Comparison of ENCODE assay signal across 7 mouse cellular contexts in genomic region chr11:62757143-62757507, GRCm38 (mm10). TPM values are rescaled to one million over a fixed set of nuclear protein-coding genes. Genes with fewer than 3 reads are reported as not detected.
A peak's percentile ranks its signal among the peaks of the same experiment; 100 is the strongest.
DNase-seq lines count a peak whose midpoint lies in the region; ATAC-seq and TF ChIP-seq lines count a peak whose summit lies in the region.

No protein-coding gene starts in this region.

- H3K27me3 ChIP-seq in lung, postnatal 0 days (replicated peaks; ENCODE audit: insufficient read depth, low read length): no peaks in the 10 kb centered on the region
- peaks cover 28% of the 10 kb centered on the region for H3K27me3 ChIP-seq in hindbrain, embryonic 10.5 days (ENCODE audit: insufficient read depth, poor library complexity, severe bottlenecking)
- H3K27me3 ChIP-seq in liver, embryonic 12.5 days (replicated peaks): peaks cover 47% of the 10 kb centered on the region
- 0 out of 2 replicates have a peak, but pooled peaks cover 3% of the 10 kb centered on the region for H3K27me3 ChIP-seq in stomach, embryonic 15.5 days (replicated peaks)

- no peak overlapping the region for H3K27ac ChIP-seq in lung, postnatal 0 days (ENCODE audit: low read length)
- 0 out of 2 replicates have a peak overlapping the region, but pooled peaks have one; percentile 1 for H3K27ac ChIP-seq in hindbrain, embryonic 10.5 days
- H3K27ac ChIP-seq in liver, embryonic 12.5 days: no peak overlapping the region
- H3K27ac ChIP-seq in stomach, embryonic 15.5 days: no peak overlapping the region

- no peak overlapping the region for H3K9ac ChIP-seq in lung, postnatal 0 days (replicated peaks; ENCODE audit: low read depth)
- H3K9ac ChIP-seq in liver, embryonic 12.5 days: no peak overlapping the region
- no peak overlapping the region for H3K9ac ChIP-seq in stomach, embryonic 15.5 days

- H3K4me2 ChIP-seq in lung, postnatal 0 days (replicated peaks; ENCODE audit: low read depth, low read length): peak overlapping the region; percentile 20; the same call in 1 of the 2 replicates
- peak overlapping the region; percentile 47 for H3K4me2 ChIP-seq in liver, embryonic 12.5 days
- H3K4me2 ChIP-seq in stomach, embryonic 15.5 days: peak overlapping the region; percentile 59

- ATAC-seq in lung, postnatal 0 days: peak; percentile 14
- no peak for ATAC-seq in liver, embryonic 12.5 days
- ATAC-seq in stomach, embryonic 15.5 days (ENCODE audit: insufficient read depth, low FRiP score, low read depth): peak; percentile 29; the same call in 1 of the 2 replicates

- no peaks in the 10 kb centered on the region for H3K36me3 ChIP-seq in lung, postnatal 0 days (ENCODE audit: insufficient read depth, low read length)
- H3K36me3 ChIP-seq in hindbrain, embryonic 10.5 days: no peaks in the 10 kb centered on the region
- no peaks in the 10 kb centered on the region for H3K36me3 ChIP-seq in liver, embryonic 12.5 days
- no peaks in the 10 kb centered on the region for H3K36me3 ChIP-seq in stomach, embryonic 15.5 days

- DNase-seq in lung, postnatal 0 days (ENCODE audit: low spot score): no peak
- DNase-seq in lung, postnatal 36 days: no peak
- DNase-seq in hindbrain, embryonic 10.5 days (ENCODE audit: low spot score): no peak
- DNase-seq in layer of hippocampus, postnatal 14 days (ENCODE audit: low spot score in 2 of 2): no peak
- no peak for DNase-seq in cerebellum, postnatal 36 days

- TF ChIP-seq CTCF in lung, postnatal 0 days (IDR thresholded peaks at IDR 0.05): no peak

- H3K4me3 ChIP-seq in lung, postnatal 0 days (ENCODE audit: low read depth, low read length): no peak overlapping the region
- H3K4me3 ChIP-seq in hindbrain, embryonic 10.5 days: peak overlapping the region; percentile 34
- H3K4me3 ChIP-seq in liver, embryonic 12.5 days: no peak overlapping the region
- H3K4me3 ChIP-seq in stomach, embryonic 15.5 days (replicated peaks): peak overlapping the region; percentile 29

- WGBS in lung, postnatal 0 days: 6% methylated on average over 7 of the region's 7 CpGs
- WGBS in hindbrain, embryonic 10.5 days: 6% methylated on average over 7 of the region's 7 CpGs
- WGBS in liver, embryonic 12.5 days (ENCODE audit: insufficient replicate concordance): 3% methylated on average over 7 of the region's 7 CpGs
- 7% methylated on average over 7 of the region's 7 CpGs for WGBS in stomach, embryonic 15.5 days

- H3K4me1 ChIP-seq in lung, postnatal 0 days (ENCODE audit: insufficient read depth, low read depth, low read length): no peaks in the 10 kb centered on the region
- H3K4me1 ChIP-seq in hindbrain, embryonic 10.5 days (replicated peaks): peaks cover 11% of the 10 kb centered on the region
- H3K4me1 ChIP-seq in liver, embryonic 12.5 days: peaks cover 10% of the 10 kb centered on the region; the same call in 1 of the 2 replicates
- no peaks in the 10 kb centered on the region for H3K4me1 ChIP-seq in stomach, embryonic 15.5 days

- no peaks in the 10 kb centered on the region for H3K9me3 ChIP-seq in lung, postnatal 0 days (ENCODE audit: low read length)
- no peaks in the 10 kb centered on the region for H3K9me3 ChIP-seq in hindbrain, embryonic 10.5 days
- no peaks in the 10 kb centered on the region for H3K9me3 ChIP-seq in liver, embryonic 12.5 days (replicated peaks)
- no peaks in the 10 kb centered on the region for H3K9me3 ChIP-seq in stomach, embryonic 15.5 days

- no peak for TF ChIP-seq EP300 in lung, postnatal 0 days (IDR thresholded peaks at IDR 0.05)

RNA-seq across cellular contexts. Expression of gene Gm10428, which starts 4.2 kb away (rescaled TPM):
- polyA plus RNA-seq in lung, postnatal 0 days (2015; fragmentation: Nextera tagmentation; extraction: Ambion mirVana): not detected in 2 replicates
- not detected in 2 replicates for polyA plus RNA-seq in hindbrain, embryonic 10.5 days (2016; fragmentation: Nextera tagmentation; extraction: Ambion mirVana)
- polyA plus RNA-seq in liver, embryonic 12.5 days (2016; fragmentation: Nextera tagmentation; extraction: Ambion mirVana): not detected in 2 replicates
- not detected in 2 replicates for polyA plus RNA-seq in stomach, embryonic 15.5 days (2015; fragmentation: Nextera tagmentation; extraction: Ambion mirVana)
- not detected for total RNA-seq in layer of hippocampus, postnatal 14 days (2021)

RNA-seq across cellular contexts. Expression of gene Zfp287, which starts 25.4 kb away (rescaled TPM):
- polyA plus RNA-seq in lung, postnatal 0 days (2015; fragmentation: Nextera tagmentation; extraction: Ambion mirVana): 2.5 and 3.3 TPM in 2 replicates
- 13.4 and 13.9 TPM in 2 replicates for polyA plus RNA-seq in hindbrain, embryonic 10.5 days (2016; fragmentation: Nextera tagmentation; extraction: Ambion mirVana)
- polyA plus RNA-seq in liver, embryonic 12.5 days (2016; fragmentation: Nextera tagmentation; extraction: Ambion mirVana): 1.2 and 1.6 TPM in 2 replicates
- polyA plus RNA-seq in stomach, embryonic 15.5 days (2015; fragmentation: Nextera tagmentation; extraction: Ambion mirVana): 6.7 and 7.2 TPM in 2 replicates
- 10 to 100 TPM; 15.2 to 16.7 TPM for total RNA-seq in layer of hippocampus, postnatal 14 days (2021)

RNA-seq across cellular contexts. Expression of gene Zfp286, which starts 32.1 kb away (rescaled TPM):
- 4.7 and 5.1 TPM in 2 replicates for polyA plus RNA-seq in lung, postnatal 0 days (2015; fragmentation: Nextera tagmentation; extraction: Ambion mirVana)
- polyA plus RNA-seq in hindbrain, embryonic 10.5 days (2016; fragmentation: Nextera tagmentation; extraction: Ambion mirVana): 23.6 and 23.7 TPM in 2 replicates
- polyA plus RNA-seq in liver, embryonic 12.5 days (2016; fragmentation: Nextera tagmentation; extraction: Ambion mirVana): 2.8 and 3.0 TPM in 2 replicates
- polyA plus RNA-seq in stomach, embryonic 15.5 days (2015; fragmentation: Nextera tagmentation; extraction: Ambion mirVana): 14.9 and 15.3 TPM in 2 replicates
- 10 to 100 TPM; 21.3 to 21.5 TPM for total RNA-seq in layer of hippocampus, postnatal 14 days (2021)

Comparison
In these comparisons a context has a peak if more than half of its experiments do, and no peak if none do; other contexts are left out.
1. H3K4me3 ChIP-seq: peak in hindbrain, embryonic 10.5 days (single experiment) and stomach, embryonic 15.5 days (single experiment); none in lung, postnatal 0 days (single experiment) and liver, embryonic 12.5 days (single experiment).
2. Peak in every context shown above with its lines, with median percentiles within 50 percentile points of each other: H3K4me2 ChIP-seq.